Mouse (Mus musculus) spleen, postnatal 10 days (tissue): ENCODE measurements at regions not wholly inside any gene's neighbourhood (a gene's known extent, or its start where the extent isn't known, plus 50 kb on each side); places are given as distances from the start of the nearest gene placed in this dataset.
"Not testable (repeated sequence)": the region's sequence is repeated elsewhere in the genome, so short reads cannot be mapped to it uniquely, and the experiment has no call there.

Source experiments
- DNase-seq, 2 experiments: peaks; one replicate each; pipeline ENCODE4 v3.0.0; 2021 to 2022; ENCODE audit warnings: low spot score in 2 of 2

DNA sequence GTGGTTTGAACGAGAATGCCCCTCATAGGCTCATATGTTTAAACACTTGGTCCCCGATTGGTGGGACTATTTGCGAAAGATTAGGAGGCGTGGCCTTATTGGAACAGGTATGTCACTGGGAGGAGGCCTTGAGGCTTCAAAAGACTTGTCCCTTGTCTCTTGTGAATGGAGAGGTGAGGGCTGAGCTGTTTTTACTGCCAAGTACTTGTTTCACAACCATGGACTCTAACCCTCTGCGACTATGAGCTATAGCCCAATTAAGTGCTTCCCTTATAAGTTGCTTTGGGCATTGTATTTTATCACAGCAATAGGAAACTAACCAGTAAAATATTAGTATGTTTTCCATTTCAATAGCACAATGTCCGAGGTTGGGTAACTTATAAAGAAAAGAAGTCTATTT, 511.7 kb downstream of the Bnc2 start:
- DNase-seq = no peak

DNA sequence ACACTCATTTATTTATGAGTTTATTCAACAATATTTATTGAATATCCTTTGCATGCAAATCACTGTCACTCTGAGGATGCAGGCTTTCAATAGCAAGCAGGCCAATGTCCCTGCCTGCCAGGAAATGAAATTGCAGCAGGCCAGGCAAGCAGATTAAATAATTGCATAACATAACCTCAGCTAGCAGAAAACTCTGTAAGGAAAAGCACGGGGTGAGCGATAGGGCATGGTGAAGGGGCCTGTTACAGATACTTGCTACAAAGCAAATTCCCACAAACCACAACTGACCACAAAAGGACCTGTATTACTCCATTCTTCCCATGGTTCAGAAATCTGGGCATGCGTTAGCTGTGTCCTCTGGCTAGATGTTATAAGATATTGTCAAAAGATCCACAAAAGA, 509.8 kb downstream of the Bnc2 start:
- DNase-seq = no peak

DNA sequence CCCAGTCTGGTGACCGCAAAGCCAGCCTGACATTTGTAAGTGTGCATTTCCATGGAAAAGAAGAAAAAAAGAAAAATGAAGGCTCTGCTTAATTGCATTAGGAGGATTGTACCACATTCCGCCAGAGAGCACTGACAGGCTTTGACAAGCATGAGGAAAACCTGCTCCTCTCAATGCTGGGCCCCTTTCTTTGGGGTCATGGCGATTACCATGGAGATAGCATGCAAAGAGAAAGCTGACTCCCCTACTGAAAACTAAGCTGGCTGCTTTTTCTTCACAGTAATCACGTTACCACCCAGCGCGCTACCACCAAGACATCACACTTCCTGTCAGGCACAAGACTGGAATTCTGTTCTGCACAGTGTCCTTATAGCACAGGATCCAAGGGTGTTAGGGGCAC, 502.2 kb downstream of the Bnc2 start:
- DNase-seq = no peak

DNA sequence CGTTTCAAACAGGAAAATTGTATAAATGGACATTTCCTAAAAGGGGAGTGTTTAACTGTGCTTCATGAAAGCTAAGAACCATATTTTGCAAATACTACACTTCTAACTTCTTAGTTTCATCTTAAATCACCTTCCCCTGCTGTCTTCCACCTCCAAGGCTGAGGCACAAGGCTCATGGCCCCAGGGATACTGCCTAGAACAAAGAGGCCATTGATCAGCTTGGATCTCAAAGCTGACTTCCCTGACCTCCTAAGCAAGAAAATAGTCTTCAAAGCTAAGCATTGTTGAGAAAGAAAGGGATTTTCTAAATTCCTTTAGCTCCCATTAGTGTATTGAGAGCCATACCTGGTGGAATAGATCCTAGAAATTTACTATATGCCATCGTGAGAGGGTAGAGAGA, 501.6 kb downstream of the Bnc2 start:
- no peak for DNase-seq

DNA sequence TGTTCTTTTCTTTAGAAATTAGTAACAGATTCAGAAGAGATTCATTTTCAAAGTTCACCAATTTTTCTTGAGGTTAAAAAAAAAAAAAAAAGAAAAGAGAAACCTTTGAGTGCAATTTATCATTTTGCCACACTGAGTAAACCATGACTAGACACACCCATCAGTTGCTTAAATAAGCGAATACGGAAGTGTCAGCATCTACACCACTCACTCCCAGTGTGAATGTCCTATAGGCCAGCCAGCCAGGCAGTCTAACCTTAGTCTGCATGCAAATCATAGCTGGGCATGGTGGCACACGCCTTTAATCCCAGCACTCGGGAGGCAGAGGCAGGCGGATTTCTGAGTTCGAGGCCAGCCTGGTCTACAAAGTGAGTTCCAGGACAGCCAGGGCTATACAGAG, 498.6 kb downstream of the Bnc2 start:
- DNase-seq = not testable (repeated sequence)

DNA sequence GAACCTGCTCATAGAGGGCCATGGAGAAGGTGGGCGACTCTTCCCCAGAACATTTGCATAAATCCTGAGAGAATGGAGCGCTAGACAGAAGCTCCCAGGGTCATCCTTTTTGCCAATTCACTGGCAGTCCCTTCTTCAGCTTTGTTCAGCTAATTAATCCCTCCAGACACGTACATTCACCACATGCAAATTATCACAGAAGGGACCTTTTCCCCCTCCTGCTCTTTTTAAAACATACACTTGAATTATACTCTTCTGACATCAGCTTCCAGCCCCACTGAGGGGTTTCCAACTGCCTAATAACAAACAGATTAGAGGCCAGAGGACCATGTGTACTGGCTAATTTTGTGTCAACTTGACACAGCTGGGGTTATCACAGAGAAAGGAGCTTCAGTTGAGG, 497.2 kb downstream of the Bnc2 start:
- no peak for DNase-seq

DNA sequence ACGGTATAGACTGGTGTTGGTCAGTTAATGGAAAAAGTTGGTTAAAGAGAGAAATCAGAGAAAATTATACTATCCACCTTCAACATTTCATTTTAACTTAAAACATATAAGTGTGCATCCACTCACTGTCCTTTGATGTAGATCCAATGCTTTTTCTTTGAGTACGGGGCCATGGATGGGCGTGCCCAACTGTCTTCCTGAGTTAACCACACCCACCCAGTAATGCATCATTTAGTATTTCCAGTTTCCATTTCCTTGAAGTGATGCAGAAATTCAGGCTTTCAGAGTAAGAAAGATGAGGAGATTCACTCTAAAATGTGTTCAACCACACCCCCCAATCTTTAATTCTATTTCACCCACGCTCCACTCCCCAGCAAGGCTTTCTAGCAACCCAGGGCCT, 490.6 kb downstream of the Bnc2 start:
- DNase-seq = no peak

DNA sequence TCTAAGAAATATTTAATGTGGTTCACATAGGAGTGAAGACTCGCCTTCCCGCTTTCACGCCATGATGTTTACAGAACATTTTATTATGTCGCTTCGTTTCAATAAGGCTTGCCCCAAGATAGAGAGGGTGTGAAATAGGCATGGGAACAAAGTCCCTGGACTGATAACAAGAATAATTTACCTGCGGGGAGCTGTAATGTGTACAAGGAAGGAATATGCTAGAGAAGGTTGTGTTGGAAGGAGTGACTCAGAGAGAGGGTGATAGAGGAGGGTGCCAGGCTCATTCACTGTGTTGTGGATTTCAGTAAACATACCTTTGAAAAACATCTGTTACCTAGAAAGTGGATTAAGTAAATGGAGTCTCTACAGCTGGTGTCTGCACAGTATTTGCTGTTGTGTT, 490.2 kb downstream of the Bnc2 start:
- DNase-seq = no peak

DNA sequence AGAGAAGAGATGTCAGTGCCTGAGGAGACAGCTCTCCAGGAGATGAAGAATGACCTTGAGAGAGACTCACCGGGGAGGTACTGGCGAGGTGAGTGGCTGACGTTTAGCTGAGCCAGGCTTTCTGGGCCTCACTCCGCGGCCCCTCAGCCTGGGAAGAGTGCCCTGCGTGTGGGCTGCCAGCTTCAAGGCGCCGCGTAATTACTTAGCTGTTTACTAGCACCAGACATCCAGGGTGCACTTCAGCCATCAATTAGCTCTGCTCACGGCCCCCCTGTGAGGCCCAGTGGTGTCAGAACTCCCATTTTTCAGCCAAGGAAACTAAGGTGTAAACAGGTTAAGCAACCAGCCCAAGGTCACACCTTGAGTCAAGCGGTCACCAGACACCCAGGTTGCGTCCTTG, 485.8 kb downstream of the Bnc2 start:
- no peak for DNase-seq

DNA sequence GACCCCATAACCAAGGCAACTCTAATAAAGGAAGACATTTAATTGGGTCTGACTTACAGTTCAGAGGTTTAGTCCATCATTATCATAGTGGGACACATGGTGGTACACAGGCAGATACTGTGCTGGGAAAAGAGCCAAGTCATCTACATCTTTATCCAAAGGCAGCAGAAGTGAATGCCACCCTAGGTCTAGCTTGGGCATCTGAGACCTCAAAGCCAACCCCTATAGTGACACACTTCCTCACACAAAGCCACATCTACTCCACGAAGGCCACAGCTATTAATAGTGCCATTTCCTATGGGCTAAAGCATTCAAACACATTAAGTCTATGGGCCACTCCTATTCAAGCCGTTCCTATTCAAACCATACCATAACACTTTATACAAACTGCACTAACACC, 483.8 kb downstream of the Bnc2 start:
- DNase-seq = no peak

DNA sequence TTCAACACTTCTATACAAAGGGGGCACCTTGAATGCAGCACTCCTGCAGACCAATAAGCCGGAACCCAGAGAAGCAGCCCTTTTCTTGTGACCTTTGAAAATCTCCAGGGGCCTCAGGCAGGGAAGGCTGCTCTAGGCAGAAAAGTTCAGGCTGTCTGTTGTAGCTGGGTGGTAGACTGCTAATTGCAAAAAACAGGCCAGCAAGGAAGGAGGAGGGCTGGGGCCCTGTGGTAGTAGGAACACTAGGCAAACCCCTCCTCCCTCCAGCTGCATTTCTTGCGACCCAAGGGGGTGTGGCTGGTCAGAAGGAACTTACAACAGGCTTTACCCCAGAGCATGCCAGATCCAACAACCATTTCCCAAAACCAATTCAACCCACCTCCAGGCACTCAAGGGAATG, 482.8 kb downstream of the Bnc2 start:
- no peak for DNase-seq

DNA sequence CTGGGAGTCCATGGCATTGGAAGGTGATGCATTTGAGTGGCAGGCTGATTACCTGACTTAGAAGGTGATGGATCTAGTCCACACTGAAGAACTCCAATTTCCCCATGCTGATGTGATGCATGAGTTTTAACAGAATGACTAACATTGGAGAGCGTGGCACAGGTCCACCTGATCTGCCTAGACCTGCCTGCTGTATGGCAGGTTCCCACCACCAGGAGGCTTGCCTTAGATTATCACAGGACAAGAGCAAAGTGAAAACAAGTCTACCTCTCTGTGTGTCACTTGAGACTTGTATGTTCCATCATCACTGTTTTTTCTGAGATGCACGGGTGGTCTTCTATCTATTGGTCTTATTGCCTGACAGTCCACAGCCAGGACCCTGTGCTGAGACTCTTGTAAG, 478.3 kb downstream of the Bnc2 start:
- no peak for DNase-seq

DNA sequence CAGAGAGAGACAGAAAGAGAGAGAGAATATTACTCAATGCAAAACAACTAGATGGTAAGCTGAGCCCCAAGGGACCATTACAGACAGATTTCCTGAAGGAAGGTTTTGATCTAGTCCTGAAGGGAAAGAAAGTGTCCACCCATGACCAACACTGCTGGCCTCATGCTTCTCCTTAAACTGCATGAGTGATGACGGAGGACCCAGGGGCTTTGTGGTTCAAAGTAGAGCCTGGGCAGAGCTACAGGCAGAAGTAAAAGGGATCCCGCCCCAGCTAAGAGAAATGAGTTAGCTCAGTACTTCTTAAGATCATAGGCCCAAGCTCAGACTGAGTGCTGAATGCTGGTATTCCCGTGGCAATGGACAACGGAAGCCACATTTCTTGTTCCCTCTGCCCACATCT, 476.9 kb downstream of the Bnc2 start:
- DNase-seq = no peak

DNA sequence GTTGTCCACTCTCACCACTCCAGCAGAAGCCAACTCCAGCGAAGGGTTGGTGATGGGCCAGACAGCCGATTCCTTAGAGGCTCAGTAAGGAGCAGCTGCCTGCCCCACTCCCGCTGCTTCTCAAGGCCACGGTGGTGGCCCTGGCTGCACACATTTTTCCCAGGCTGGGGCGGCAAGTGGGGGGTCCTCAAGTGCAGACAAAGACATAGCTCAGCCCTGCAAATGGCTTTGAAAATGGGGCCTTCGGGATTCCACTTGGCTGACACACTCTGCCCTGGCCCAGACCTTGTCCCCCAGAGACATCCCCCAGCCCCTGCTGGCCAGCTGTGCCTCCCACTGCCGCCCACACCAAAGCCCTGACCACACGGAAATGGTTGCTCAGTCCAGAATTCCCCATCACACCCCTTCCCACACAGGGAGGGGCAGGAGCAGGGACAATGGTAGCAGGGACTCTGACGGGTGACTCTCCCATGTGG, 475.9 kb downstream of the Bnc2 start:
- DNase-seq = no peak

DNA sequence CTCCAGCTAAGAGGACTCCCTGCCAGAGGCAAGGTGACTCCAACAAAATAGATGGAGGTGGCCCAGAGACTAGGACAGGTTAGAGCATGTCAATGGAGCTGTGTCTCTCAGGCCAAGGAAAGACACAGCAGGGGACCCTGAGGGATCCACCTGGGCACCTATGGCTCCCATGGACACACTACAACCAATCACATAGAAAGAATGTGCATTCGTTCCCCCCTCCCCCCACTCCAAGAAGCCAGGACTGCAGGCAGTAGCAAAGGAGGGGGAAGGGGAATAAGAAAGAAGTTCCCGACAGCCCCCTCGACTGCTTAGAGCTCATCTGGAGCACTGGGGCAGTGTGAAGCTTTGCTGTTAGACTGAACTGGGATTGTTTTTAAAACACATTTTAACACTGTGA, 474.1 kb downstream of the Bnc2 start:
- no peak for DNase-seq

DNA sequence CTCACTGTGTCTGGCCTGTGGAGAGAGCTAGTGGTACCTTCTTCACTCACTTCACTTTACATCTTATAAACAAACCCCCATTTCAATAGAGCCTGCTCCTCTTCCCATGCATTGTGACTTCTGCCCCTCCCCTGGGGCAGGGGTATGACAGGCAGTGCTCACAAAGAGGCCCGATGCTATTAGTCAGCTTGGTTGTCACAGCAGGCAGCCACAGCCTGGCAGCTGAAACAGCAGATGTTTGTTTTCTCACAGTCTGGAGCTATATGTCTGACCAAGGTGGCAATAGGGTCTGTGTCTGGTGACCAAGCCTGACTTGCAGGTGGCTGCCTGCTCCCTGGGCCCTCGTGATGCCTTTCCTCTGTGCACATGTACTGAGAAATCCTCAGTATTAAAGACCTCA, 472.8 kb downstream of the Bnc2 start:
- no peak for DNase-seq

DNA sequence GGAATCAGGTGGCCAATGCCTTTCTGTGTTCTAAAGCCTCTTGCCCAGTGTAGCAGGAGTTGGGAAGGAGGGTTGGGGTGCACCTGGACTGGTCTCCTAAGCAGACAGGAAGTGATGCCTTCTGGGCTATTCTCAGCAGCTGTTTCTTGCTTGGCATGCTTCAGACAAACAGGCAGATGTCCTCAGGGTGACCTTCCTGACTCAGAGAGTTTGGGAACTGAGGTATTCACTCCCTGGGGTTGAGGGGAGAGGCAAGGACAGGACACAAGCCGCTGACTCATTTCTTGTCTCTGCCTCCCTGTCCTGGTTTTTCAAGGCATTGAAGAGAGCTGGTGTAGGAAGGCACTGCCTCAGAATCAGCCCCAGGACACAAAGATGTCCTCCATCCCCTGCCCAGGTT, 471.4 kb downstream of the Bnc2 start:
- DNase-seq = no peak

DNA sequence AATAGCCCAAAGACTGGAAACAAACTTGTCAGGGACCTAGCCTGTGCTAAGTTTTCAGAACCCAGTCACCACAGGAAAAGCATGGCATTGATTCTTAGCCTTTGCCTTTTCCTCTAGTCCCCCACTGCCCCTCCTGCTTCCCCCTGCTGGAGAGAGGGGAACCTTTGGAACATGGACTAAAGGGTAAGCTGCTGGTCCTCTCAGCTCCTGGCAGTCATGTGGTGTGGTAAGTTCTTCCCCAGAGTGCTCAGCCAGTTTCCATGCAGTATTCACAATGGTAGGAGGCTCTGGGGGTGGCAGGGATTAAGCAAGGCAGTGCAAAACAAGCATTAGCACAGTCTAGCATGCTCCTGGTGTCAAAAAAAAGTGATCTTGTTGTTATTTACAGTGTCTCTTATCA, 470.3 kb downstream of the Bnc2 start:
- DNase-seq = no peak

DNA sequence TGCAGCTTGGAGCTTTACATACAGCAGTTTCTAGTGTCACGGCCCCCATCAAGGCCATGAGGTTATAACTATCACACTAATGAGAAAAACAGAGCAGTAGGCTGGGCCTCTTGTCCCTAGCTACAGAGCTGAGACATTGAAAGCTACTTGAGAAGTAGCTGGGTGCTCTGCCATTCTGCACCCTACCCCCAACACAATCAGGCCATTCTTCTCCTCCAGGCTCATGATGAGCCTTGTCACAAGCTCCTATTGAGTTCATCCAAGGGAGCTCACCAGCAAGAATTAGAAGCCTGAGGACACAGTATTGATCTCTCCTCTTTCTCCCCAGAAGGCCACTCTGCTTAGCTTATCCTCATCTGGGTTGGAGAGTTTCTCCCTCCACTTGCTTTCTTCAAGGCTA, 466.9 kb downstream of the Bnc2 start:
- no peak for DNase-seq

DNA sequence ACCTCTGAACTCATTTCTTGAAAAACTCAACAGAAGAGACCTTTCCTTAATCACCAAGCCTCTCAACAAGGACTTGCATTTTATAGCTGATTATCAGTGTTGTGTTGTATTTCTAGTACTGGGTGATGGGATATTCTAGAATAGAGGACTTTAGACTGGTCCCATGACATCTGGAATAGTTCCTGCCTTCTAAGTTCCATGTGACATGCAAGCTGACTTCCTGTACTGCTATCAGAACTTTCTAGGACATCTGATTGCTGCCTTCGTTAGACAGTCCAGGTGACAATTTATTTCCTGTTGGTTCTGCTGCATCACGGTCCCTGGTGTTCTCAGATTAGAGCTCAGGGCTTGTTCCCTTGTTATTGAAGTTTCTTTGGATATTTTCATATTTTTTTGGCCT, 465.5 kb downstream of the Bnc2 start:
- DNase-seq = no peak

DNA sequence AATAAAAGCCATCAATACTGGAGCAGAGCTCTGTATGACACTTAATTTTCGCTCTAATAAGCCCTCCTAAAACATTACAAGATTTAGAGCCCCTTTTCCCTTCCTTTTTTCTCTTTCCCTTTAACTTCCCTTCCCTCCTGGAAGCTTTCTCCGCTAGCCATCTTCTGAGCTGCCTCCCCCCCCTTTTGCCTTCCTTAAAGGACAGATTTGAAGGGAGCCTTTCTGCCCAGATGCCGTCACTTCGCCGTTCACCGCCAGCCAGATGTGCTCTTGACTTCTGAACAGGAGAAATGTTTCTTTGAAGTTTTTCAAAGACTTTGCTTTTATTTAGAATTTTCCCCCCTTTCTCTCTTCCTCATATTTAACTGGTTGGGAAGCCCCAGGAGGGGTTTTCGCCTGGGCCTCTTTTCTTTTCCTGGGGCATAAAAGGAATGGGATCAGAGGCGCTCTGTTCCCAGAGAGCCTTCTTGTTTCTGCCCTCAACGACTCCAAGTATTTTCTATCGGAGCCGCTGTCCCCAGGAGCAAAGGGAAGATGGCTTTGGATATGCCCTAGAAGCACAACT, 463.7 kb downstream of the Bnc2 start:
- DNase-seq = no peak

DNA sequence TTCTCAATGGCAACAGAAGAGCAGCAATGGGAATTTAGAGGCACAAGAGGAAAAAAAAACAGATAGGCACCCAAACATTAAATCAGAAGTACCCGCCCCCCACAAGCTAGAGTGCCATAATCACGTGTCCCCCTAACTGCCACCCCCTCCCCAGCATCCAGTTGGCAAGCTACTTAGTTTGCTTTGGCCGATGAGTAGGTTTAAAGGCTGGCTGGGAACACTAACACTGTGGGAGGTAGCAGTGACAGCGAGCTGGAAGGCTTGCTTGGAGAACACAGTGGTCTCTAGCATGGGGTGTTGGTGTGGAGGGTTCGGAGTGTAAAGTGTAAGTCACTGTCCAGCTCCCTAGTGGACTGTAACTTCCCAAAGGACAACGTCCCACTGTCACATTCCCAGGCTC, 463.1 kb downstream of the Bnc2 start:
- DNase-seq = no peak

DNA sequence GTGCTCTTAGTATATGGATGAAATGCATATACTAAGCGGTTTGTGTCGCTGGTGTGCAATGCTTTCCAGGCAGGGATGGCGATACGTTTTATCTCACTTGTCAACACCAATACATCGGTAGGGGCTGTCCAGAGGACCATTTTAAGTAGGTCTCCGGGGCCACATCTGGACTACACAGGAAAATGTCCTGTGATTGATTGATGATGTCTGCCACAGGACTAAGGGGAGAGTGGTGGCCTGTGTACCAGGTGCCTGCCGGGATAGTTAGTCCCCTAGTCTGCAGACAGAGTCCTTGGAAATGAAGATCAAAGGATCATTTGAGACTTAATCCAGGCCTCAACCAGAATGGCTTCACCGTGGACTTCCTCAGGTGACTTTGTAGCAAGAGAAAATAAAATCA, 460.6 kb downstream of the Bnc2 start:
- no peak for DNase-seq

DNA sequence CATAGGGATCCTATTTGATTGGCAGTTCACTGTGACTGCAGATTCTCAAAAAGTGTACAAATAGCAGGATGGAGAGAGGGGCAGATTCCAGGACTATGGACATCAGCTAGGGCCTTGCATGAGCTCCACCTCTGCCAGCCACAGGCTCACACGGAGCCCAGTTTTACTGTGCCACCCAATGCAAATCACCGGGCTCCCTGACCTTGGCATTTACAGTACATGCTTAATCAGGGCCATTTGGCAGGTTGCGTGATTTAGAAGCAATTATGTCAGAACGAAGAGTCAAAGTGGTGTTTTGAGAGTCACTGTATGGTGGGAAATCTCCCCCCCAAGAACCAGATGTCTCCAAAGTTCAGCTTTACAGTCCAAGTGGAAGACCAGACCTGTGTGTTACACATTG, 456.1 kb downstream of the Bnc2 start:
- DNase-seq = no peak
